Mouse (Mus musculus) lung, postnatal 0 days (tissue): ENCODE results near the gene Lipm. TPM values are rescaled to one million over a fixed set of nuclear protein-coding genes. Genes with fewer than 3 reads are reported as not detected.

Experiments used
- ATAC-seq: fragments of 200-750 bp; cut with Nextera tagmentation; 2 replicates; pipeline ENCODE4 v1.8.0; 2017; ENCODE audit warnings: moderate library complexity
- DNase-seq: peaks from one replicate; pipeline ENCODE4 v3.0.0-alpha.2; 2016; ENCODE audit warnings: low spot score
- H3K27ac ChIP-seq: fragments of 300-500 bp; sonication (generic); 2 replicates; pipeline ENCODE4 v1.5.1; 2014; ENCODE audit warnings: antibody characterized with exemption, mild to moderate bottlenecking, low read length, mixed read lengths
- H3K27me3 ChIP-seq: fragments of 300-500 bp; sonication (generic); replicated peaks from 2 replicates; pipeline ENCODE4 v1.6.1; 2014; ENCODE audit warnings: low read length, mixed read lengths; ENCODE audit not compliant: insufficient read depth
- H3K36me3 ChIP-seq: fragments of 300-500 bp; sonication (generic); 2 replicates; pipeline ENCODE4 v1.6.1; 2014; ENCODE audit warnings: low read length, mixed read lengths; ENCODE audit not compliant: insufficient read depth
- H3K4me1 ChIP-seq: fragments of 300-500 bp; sonication (generic); 2 replicates; pipeline ENCODE4 v1.6.1; 2014; ENCODE audit warnings: antibody characterized with exemption, low read depth, low read length, mixed read lengths; ENCODE audit not compliant: insufficient read depth
- H3K4me2 ChIP-seq: fragments of 300-500 bp; sonication (generic); replicated peaks from 2 replicates; pipeline ENCODE4 v1.6.1; 2014; ENCODE audit warnings: low read depth, mild to moderate bottlenecking, low read length, moderate library complexity, mixed read lengths
- H3K4me3 ChIP-seq: fragments of 300-500 bp; sonication (generic); 2 replicates; pipeline ENCODE4 v1.5.1; 2014; ENCODE audit warnings: low read depth, low read length
- H3K9ac ChIP-seq: fragments of 300-500 bp; sonication (generic); replicated peaks from 2 replicates; pipeline ENCODE4 v1.6.1; 2014; ENCODE audit warnings: low read depth, mild to moderate bottlenecking
- H3K9me3 ChIP-seq: fragments of 300-500 bp; sonication (generic); 2 replicates; pipeline ENCODE4 v1.6.1; 2016; ENCODE audit warnings: low read length, mixed read lengths
- CTCF ChIP-seq: IDR thresholded peaks from 2 replicates; pipeline ENCODE4 v1.5.1; 2016; ENCODE audit warnings: antibody characterized with exemption, mild to moderate bottlenecking
- EP300 ChIP-seq: IDR thresholded peaks from 2 replicates; pipeline ENCODE4 v1.6.1; 2016; ENCODE audit warnings: antibody characterized with exemption, mild to moderate bottlenecking, control low read depth
- WGBS: fragments of 180-500 bp; shearing (Covaris S2); extraction: QIAGEN DNeasy Blood & Tissue Kit; methylation state at CpG from one replicate; pipeline ENCODE4 v1.1.7; 2014; 5-methylcytosine and 5-hydroxymethylcytosine counted together
- polyA plus RNA-seq: library from polyadenylated mRNA; unstranded; fragments of >200 nt; fragmentation: Nextera tagmentation; extraction: Ambion mirVana; gene quantifications from 2 replicates; pipeline ENCODE4 v1.2.1, GENCODE M21; 2015

Lipm gene
- not detected in 2 replicates for polyA plus RNA-seq

GRCm38 (mm10) chr19:34100633-34101032 is at the start of gene Lipm:
Lipm (plus strand) TSS chr19:34100933.
- no peaks in the 10 kb centered on the region for H3K9me3 ChIP-seq
- WGBS, result 80% methylated on average over 4 of the region's 4 CpGs
- H3K4me3 ChIP-seq, result no peak within 1 kb of the TSS
- no peaks in the 10 kb centered on the region for H3K27me3 ChIP-seq
- ATAC-seq (no peak), DNase-seq (no peak)
- H3K9ac ChIP-seq, result no peak within 1 kb of the TSS
- H3K4me2 ChIP-seq, result no peak within 1 kb of the TSS
- no peak for TF ChIP-seq EP300
- no peak for TF ChIP-seq CTCF
- H3K36me3 ChIP-seq, result no peaks in the 10 kb centered on the region
- H3K4me1 ChIP-seq, result no peaks in the 10 kb centered on the region
- no peak within 1 kb of the TSS for H3K27ac ChIP-seq

- H3K9ac ChIP-seq, result no peak overlapping the region
- WGBS, result 64% methylated on average over 3 of the region's 3 CpGs
Measured at GRCm38 (mm10) chr19:34051502-34051901, 49.2 kb upstream of the Lipm start.

GRCm38 (mm10) chr19:34063547-34063946 is 37.2 kb upstream of the Lipm start:
- WGBS, result 24% methylated on average over 1 of the region's 1 CpGs

More at GRCm38 (mm10) chr19:34051502-34051901, 49.2 kb upstream of the Lipm start:
- ATAC-seq, result no peak
- Histone ChIP-seq H3K27ac (no peak overlapping the region), H3K4me3 (no peak overlapping the region), H3K4me1 (no peaks in the 10 kb centered on the region), H3K27me3 (no peaks in the 10 kb centered on the region), H3K4me2 (no peak overlapping the region), H3K36me3 (no peaks in the 10 kb centered on the region), H3K9me3 (no peaks in the 10 kb centered on the region)
- peak; percentile 10 for DNase-seq
- no peak for TF ChIP-seq CTCF
- TF ChIP-seq EP300, result no peak

GRCm38 (mm10) chr19:34064059-34064458 is 36.7 kb upstream of the Lipm start:
- Histone ChIP-seq H3K9ac (no peak overlapping the region), H3K9me3 (no peaks in the 10 kb centered on the region), H3K4me1 (no peaks in the 10 kb centered on the region), H3K4me2 (no peak overlapping the region), H3K36me3 (no peaks in the 10 kb centered on the region), H3K27me3 (no peaks in the 10 kb centered on the region), H3K4me3 (no peak overlapping the region), H3K27ac (no peak overlapping the region)
- WGBS, result 82% methylated on average over 4 of the region's 4 CpGs
- no peak for ATAC-seq
- DNase-seq, result no peak
- no peak for TF ChIP-seq CTCF
- no peak for TF ChIP-seq EP300

More at GRCm38 (mm10) chr19:34063547-34063946, 37.2 kb upstream of the Lipm start:
- TF ChIP-seq CTCF, result no peak
- no peak for TF ChIP-seq EP300
- DNase-seq (no peak), ATAC-seq (no peak)
- H3K4me3 ChIP-seq, result no peak overlapping the region
- no peaks in the 10 kb centered on the region for H3K27me3 ChIP-seq
- H3K36me3 ChIP-seq, result no peaks in the 10 kb centered on the region
- H3K9ac ChIP-seq, result no peak overlapping the region
- no peaks in the 10 kb centered on the region for H3K4me1 ChIP-seq
- no peaks in the 10 kb centered on the region for H3K9me3 ChIP-seq
- H3K27ac ChIP-seq, result no peak overlapping the region
- H3K4me2 ChIP-seq, result no peak overlapping the region

- H3K9ac ChIP-seq, result no peak within 1 kb of the TSS
- no peak within 1 kb of the TSS for H3K4me3 ChIP-seq
- H3K4me1 ChIP-seq, result no peaks in the 10 kb centered on the region
- WGBS, result 77% methylated on average over 9 of the region's 9 CpGs
- no peaks in the 10 kb centered on the region for H3K27me3 ChIP-seq
- ATAC-seq (no peak), DNase-seq (no peak)
- H3K9me3 ChIP-seq, result no peaks in the 10 kb centered on the region
- no peak for TF ChIP-seq CTCF
- no peak for TF ChIP-seq EP300
- H3K36me3 ChIP-seq, result no peaks in the 10 kb centered on the region
- no peak within 1 kb of the TSS for H3K4me2 ChIP-seq
- no peak within 1 kb of the TSS for H3K27ac ChIP-seq
Measured at GRCm38 (mm10) chr19:34066779-34067472, 33.8 kb upstream of the Lipm start, which contains the start of gene Lipn. Lipn (plus strand) TSS chr19:34067358.

GRCm38 (mm10) chr19:34074239-34074638 is 26.5 kb upstream of the Lipm start:
- no peak overlapping the region for H3K9ac ChIP-seq
- H3K4me2 ChIP-seq, result no peak overlapping the region
- H3K9me3 ChIP-seq, result no peaks in the 10 kb centered on the region
- no peaks in the 10 kb centered on the region for H3K36me3 ChIP-seq
- no peak overlapping the region for H3K27ac ChIP-seq
- H3K4me1 ChIP-seq, result no peaks in the 10 kb centered on the region
- H3K27me3 ChIP-seq, result no peaks in the 10 kb centered on the region
- ATAC-seq (no peak), DNase-seq (no peak)
- H3K4me3 ChIP-seq, result no peak overlapping the region
- no peak for TF ChIP-seq EP300
